Mouse (Mus musculus): ENCODE measurements around the gene Catspere2.

Gene Catspere2

DNA sequence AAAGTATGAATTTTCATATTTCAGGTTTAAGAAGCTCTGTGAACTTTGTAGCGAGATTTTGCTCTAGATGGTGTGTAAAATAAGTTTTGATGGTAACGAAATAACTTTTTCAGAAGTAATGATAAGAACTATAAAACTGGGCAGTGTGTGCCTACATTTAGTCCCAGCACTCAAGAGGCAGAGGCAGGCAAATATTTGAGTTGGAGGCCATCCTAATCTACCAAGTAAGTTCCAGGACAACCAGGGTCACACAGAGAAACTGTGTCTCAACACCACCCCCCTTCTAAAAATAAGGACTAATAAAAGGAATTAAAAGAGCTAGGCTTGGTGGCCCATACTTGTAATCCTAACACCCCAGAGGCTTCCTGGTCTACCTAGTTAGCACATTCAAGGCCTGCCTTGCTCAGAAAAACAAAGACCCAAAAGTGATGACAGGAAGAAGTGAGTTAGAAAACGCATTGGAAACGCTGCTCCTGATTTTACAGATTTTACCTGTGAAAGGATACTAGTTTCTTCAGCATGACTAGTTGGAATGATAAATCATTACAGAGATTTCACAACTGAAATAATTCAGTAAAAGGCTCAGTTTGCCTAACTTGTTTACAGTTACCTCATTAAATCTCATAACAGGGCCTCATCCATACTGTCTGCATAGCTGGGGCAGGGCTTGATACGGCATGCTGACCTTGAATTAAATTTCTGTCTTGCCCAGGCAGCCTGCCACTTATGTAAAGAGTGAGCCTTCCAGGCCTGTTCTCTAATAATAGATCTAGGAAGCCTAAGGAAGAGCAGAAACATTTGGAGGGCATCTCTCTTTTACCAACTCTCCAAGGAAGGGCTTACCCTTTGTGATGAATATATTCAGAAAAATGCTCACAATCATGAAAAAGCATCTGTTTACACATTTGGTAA lies 236.2 kb downstream of the Catspere2 start:
- DNase-seq (ENCODE audit: low read depth, low spot score): no peak

Data from retina, adult 2 months (tissue).